Mouse (Mus musculus): Measurements from ENCODE around the gene Osbp. TPM values are rescaled to one million over a fixed set of nuclear protein-coding genes. Genes with fewer than 3 reads are reported as not detected.

Gene Osbp
- polyA plus RNA-seq, 1 experiment from 2014 or later: 7.5 TPM

- Histone ChIP-seq H3K4me2 (peak overlapping the region; percentile 53), H3K4me1 (ENCODE audit: insufficient read depth) (peaks cover 2% of the 10 kb centered on the region; the same call in 1 of the 2 replicates), H3K9me3 (ENCODE audit: low read depth, low read length) (no peaks in the 10 kb centered on the region), H3K27ac (ENCODE audit: low read depth) (no peak overlapping the region), H3K4me3 (ENCODE audit: low read depth, low read length) (peak overlapping the region; percentile 22), H3K36me3 (ENCODE audit: insufficient read depth) (no peaks in the 10 kb centered on the region), H3K27me3 (ENCODE audit: insufficient read depth, low read length) (no peaks in the 10 kb centered on the region), H3K9ac (no peak overlapping the region)
- peak; percentile 81 for ATAC-seq (ENCODE audit: insufficient read depth)
- peak; percentile 91 for DNase-seq
- no peak for TF ChIP-seq CTCF (IDR thresholded peaks at IDR 0.05; ENCODE audit: low read depth)
- 1% methylated on average over 11 of the region's 11 CpGs for WGBS
These were observed 36.4 kb downstream of the Osbp start for GRCm38 (mm10) chr19:12002125-12002524.

- H3K4me1 ChIP-seq (ENCODE audit: insufficient read depth): peaks cover 2% of the 10 kb centered on the region; the same call in 1 of the 2 replicates
- ATAC-seq (ENCODE audit: insufficient read depth) (no peak), DNase-seq (no peak)
- H3K9me3 ChIP-seq (ENCODE audit: low read depth, low read length): no peaks in the 10 kb centered on the region
- no peak overlapping the region for H3K27ac ChIP-seq (ENCODE audit: low read depth)
- H3K27me3 ChIP-seq (ENCODE audit: insufficient read depth, low read length): no peaks in the 10 kb centered on the region
- H3K4me3 ChIP-seq (ENCODE audit: low read depth, low read length): peak overlapping the region; percentile 22
- H3K36me3 ChIP-seq (ENCODE audit: insufficient read depth): no peaks in the 10 kb centered on the region
- 31% methylated on average over 14 of the region's 14 CpGs for WGBS
- H3K9ac ChIP-seq: no peak overlapping the region
- no peak for TF ChIP-seq CTCF (IDR thresholded peaks at IDR 0.05; ENCODE audit: low read depth)
- H3K4me2 ChIP-seq: peak overlapping the region; percentile 53
These were observed 37.0 kb downstream of the Osbp start for GRCm38 (mm10) chr19:12002791-12003190.

GRCm38 (mm10) chr19:12003568-12003967, 37.8 kb downstream of the Osbp start:
- Histone ChIP-seq H3K36me3 (ENCODE audit: insufficient read depth) (no peaks in the 10 kb centered on the region), H3K9ac (no peak overlapping the region), H3K27me3 (ENCODE audit: insufficient read depth, low read length) (no peaks in the 10 kb centered on the region), H3K4me2 (no peak overlapping the region), H3K4me3 (ENCODE audit: low read depth, low read length) (no peak overlapping the region), H3K4me1 (ENCODE audit: insufficient read depth) (peaks cover 2% of the 10 kb centered on the region; the same call in 1 of the 2 replicates), H3K9me3 (ENCODE audit: low read depth, low read length) (no peaks in the 10 kb centered on the region), H3K27ac (ENCODE audit: low read depth) (no peak overlapping the region)
- 72% methylated on average over 2 of the region's 2 CpGs for WGBS
- no peak for TF ChIP-seq CTCF (IDR thresholded peaks at IDR 0.05; ENCODE audit: low read depth)
- ATAC-seq (ENCODE audit: insufficient read depth) (no peak), DNase-seq (peak; percentile 22)

GRCm38 (mm10) chr19:12004216-12005008, 38.7 kb downstream of the Osbp start:
- H3K27me3 ChIP-seq (ENCODE audit: insufficient read depth, low read length): no peaks in the 10 kb centered on the region
- peak overlapping the region; percentile 63 for H3K4me3 ChIP-seq (ENCODE audit: low read depth, low read length)
- H3K4me2 ChIP-seq: peak overlapping the region; percentile 67
- no peak overlapping the region for H3K27ac ChIP-seq (ENCODE audit: low read depth)
- peaks cover 2% of the 10 kb centered on the region; the same call in 1 of the 2 replicates for H3K4me1 ChIP-seq (ENCODE audit: insufficient read depth)
- H3K9me3 ChIP-seq (ENCODE audit: low read depth, low read length): no peaks in the 10 kb centered on the region
- ATAC-seq (ENCODE audit: insufficient read depth) (no peak), DNase-seq (peak; percentile 18)
- no peaks in the 10 kb centered on the region for H3K36me3 ChIP-seq (ENCODE audit: insufficient read depth)
- 47% methylated on average over 9 of the region's 9 CpGs for WGBS
- TF ChIP-seq CTCF (IDR thresholded peaks at IDR 0.05; ENCODE audit: low read depth): no peak
- no peak overlapping the region; the same call in 1 of the 2 replicates for H3K9ac ChIP-seq

GRCm38 (mm10) chr19:12005376-12006360, 39.9 kb downstream of the Osbp start:
- Histone ChIP-seq H3K4me1 (ENCODE audit: insufficient read depth) (peaks cover 2% of the 10 kb centered on the region; the same call in 1 of the 2 replicates), H3K36me3 (ENCODE audit: insufficient read depth) (no peaks in the 10 kb centered on the region), H3K27me3 (ENCODE audit: insufficient read depth, low read length) (no peaks in the 10 kb centered on the region), H3K9ac (peak overlapping the region; percentile 64), H3K27ac (ENCODE audit: low read depth) (peak overlapping the region; percentile 69; the same call in 1 of the 2 replicates), H3K4me2 (peak overlapping the region; percentile 67), H3K4me3 (ENCODE audit: low read depth, low read length) (peak overlapping the region; percentile 63), H3K9me3 (ENCODE audit: low read depth, low read length) (no peaks in the 10 kb centered on the region)
- no peak for TF ChIP-seq CTCF (IDR thresholded peaks at IDR 0.05; ENCODE audit: low read depth)
- ATAC-seq (ENCODE audit: insufficient read depth) (peak; percentile 57), DNase-seq (peak; percentile 99)
- WGBS: under 1% methylated on average over 41 of the region's 41 CpGs

- WGBS: under 1% methylated on average over 17 of the region's 17 CpGs
- ATAC-seq (ENCODE audit: insufficient read depth): no peak
- DNase-seq: peak; percentile 35
- Histone ChIP-seq H3K4me1 (ENCODE audit: insufficient read depth) (peaks cover 2% of the 10 kb centered on the region; the same call in 1 of the 2 replicates), H3K9me3 (ENCODE audit: low read depth, low read length) (no peaks in the 10 kb centered on the region), H3K4me3 (ENCODE audit: low read depth, low read length) (peak overlapping the region; percentile 63), H3K36me3 (ENCODE audit: insufficient read depth) (no peaks in the 10 kb centered on the region), H3K4me2 (peak overlapping the region; percentile 67), H3K27ac (ENCODE audit: low read depth) (peak overlapping the region; percentile 36; the same call in 1 of the 2 replicates), H3K9ac (peak overlapping the region; percentile 62), H3K27me3 (ENCODE audit: insufficient read depth, low read length) (no peaks in the 10 kb centered on the region)
- TF ChIP-seq CTCF (IDR thresholded peaks at IDR 0.05; ENCODE audit: low read depth): peak; percentile 40
These were observed 40.7 kb downstream of the Osbp start for GRCm38 (mm10) chr19:12006361-12006947.

All from lung, embryonic 14.5 days (tissue).